In genomic region chr11:69064259-69065133, GRCm38 (mm10) we compare ENCODE assay signal across 8 mouse cellular contexts. TPM values are rescaled to one million over a fixed set of nuclear protein-coding genes. Genes with fewer than 3 reads are reported as not detected.
DNase-seq lines count a peak whose midpoint lies in the region; ATAC-seq and TF ChIP-seq lines count a peak whose summit lies in the region.

No protein-coding gene starts in this region.

- WGBS in embryonic facial prominence, embryonic 12.5 days: 42% methylated on average over 9 of the region's 9 CpGs
- 52% methylated on average over 9 of the region's 9 CpGs for WGBS in hindbrain, postnatal 0 days
- WGBS in neural tube, embryonic 12.5 days: 53% methylated on average over 9 of the region's 9 CpGs

- TF ChIP-seq CTCF in layer of hippocampus, adult 2 months (conservative IDR thresholded peaks at IDR 0.05): no peak
- TF ChIP-seq CTCF in hindbrain, postnatal 0 days (IDR thresholded peaks at IDR 0.05; ENCODE audit: low read depth): no peak

- H3K4me3 ChIP-seq in layer of hippocampus, adult 2 months: peak overlapping the region; percentile 68
- peak overlapping the region; percentile 80 for H3K4me3 ChIP-seq in embryonic facial prominence, embryonic 12.5 days
- H3K4me3 ChIP-seq in hindbrain, postnatal 0 days (ENCODE audit: low read length): peak overlapping the region; percentile 64
- peak overlapping the region; percentile 74 for H3K4me3 ChIP-seq in neural tube, embryonic 12.5 days

- ATAC-seq in embryonic facial prominence, embryonic 12.5 days (ENCODE audit: insufficient number of reproducible peaks, insufficient read depth, low FRiP score, low TSS enrichment): no peak
- ATAC-seq in hindbrain, postnatal 0 days: no peak
- ATAC-seq in neural tube, embryonic 12.5 days (ENCODE audit: low FRiP score, low read depth): no peak

- H3K27ac ChIP-seq in layer of hippocampus, adult 2 months: peak overlapping the region; percentile 69
- peak overlapping the region; percentile 85; the same call in 1 of the 2 replicates for H3K27ac ChIP-seq in embryonic facial prominence, embryonic 12.5 days
- H3K27ac ChIP-seq in hindbrain, postnatal 0 days: no peak overlapping the region
- H3K27ac ChIP-seq in neural tube, embryonic 12.5 days: no peak overlapping the region

- no peaks in the 10 kb centered on the region for H3K9me3 ChIP-seq in embryonic facial prominence, embryonic 12.5 days
- no peaks in the 10 kb centered on the region for H3K9me3 ChIP-seq in hindbrain, postnatal 0 days (ENCODE audit: low read length)
- no peaks in the 10 kb centered on the region for H3K9me3 ChIP-seq in neural tube, embryonic 12.5 days

- H3K4me1 ChIP-seq in embryonic facial prominence, embryonic 12.5 days: peaks cover 27% of the 10 kb centered on the region
- peaks cover 23% of the 10 kb centered on the region for H3K4me1 ChIP-seq in hindbrain, postnatal 0 days (ENCODE audit: insufficient read depth, low read length)
- peaks cover 35% of the 10 kb centered on the region for H3K4me1 ChIP-seq in neural tube, embryonic 12.5 days

- no peaks in the 10 kb centered on the region for H3K27me3 ChIP-seq in embryonic facial prominence, embryonic 12.5 days
- no peaks in the 10 kb centered on the region for H3K27me3 ChIP-seq in hindbrain, postnatal 0 days (ENCODE audit: insufficient read depth, low read length)
- no peaks in the 10 kb centered on the region for H3K27me3 ChIP-seq in neural tube, embryonic 12.5 days (replicated peaks)

- DNase-seq in layer of hippocampus, adult 2 months (ENCODE audit: low spot score in 2 of 2): no peak
- no peak for DNase-seq in layer of hippocampus, postnatal 14 days (ENCODE audit: low spot score in 2 of 2)
- DNase-seq in hindbrain, postnatal 0 days (ENCODE audit: low spot score): no peak
- no peak for DNase-seq in urinary bladder, postnatal 36 days (ENCODE audit: low spot score in 2 of 2)
- no peak for DNase-seq in urinary bladder, postnatal 10 days (ENCODE audit: low spot score)
- DNase-seq in adrenal gland, adult 2 months: no peak

- H3K4me2 ChIP-seq in embryonic facial prominence, embryonic 12.5 days (replicated peaks): peak overlapping the region; percentile 56
- H3K4me2 ChIP-seq in hindbrain, postnatal 0 days (ENCODE audit: low read depth, low read length): peak overlapping the region; percentile 89
- H3K4me2 ChIP-seq in neural tube, embryonic 12.5 days (replicated peaks): peak overlapping the region; percentile 77

- no peaks in the 10 kb centered on the region for H3K36me3 ChIP-seq in embryonic facial prominence, embryonic 12.5 days
- H3K36me3 ChIP-seq in hindbrain, postnatal 0 days (ENCODE audit: insufficient read depth, low read length): no peaks in the 10 kb centered on the region
- no peaks in the 10 kb centered on the region for H3K36me3 ChIP-seq in neural tube, embryonic 12.5 days

- peak overlapping the region; percentile 65 for H3K9ac ChIP-seq in embryonic facial prominence, embryonic 12.5 days
- peak overlapping the region; percentile 63; the same call in 1 of the 2 replicates for H3K9ac ChIP-seq in hindbrain, postnatal 0 days (replicated peaks; ENCODE audit: low read length)
- peak overlapping the region; percentile 57 for H3K9ac ChIP-seq in neural tube, embryonic 12.5 days

RNA-seq across cellular contexts. Expression of gene Borcs6, which starts 5.0 kb away (rescaled TPM):
- total RNA-seq in layer of hippocampus, adult 2 months (2021): 10 to 100 TPM; 26.6 to 30.8 TPM
- 10 to 100 TPM; 25.2 to 26.4 TPM for total RNA-seq in layer of hippocampus, postnatal 14 days (2021)
- 12.3 and 12.6 TPM in 2 replicates for polyA plus RNA-seq in embryonic facial prominence, embryonic 12.5 days (2016; fragmentation: Nextera tagmentation; extraction: Ambion mirVana)
- 25.4 and 40.8 TPM in 2 replicates for total RNA-seq in hindbrain, postnatal 0 days (2014; rRNA removed)
- polyA plus RNA-seq in hindbrain, postnatal 0 days (2015; fragmentation: Nextera tagmentation; extraction: Ambion mirVana): 21.3 and 21.9 TPM in 2 replicates
- 17.9 and 18.9 TPM in 2 replicates for polyA plus RNA-seq in neural tube, embryonic 12.5 days (2016; fragmentation: Nextera tagmentation; extraction: Ambion mirVana)
- 10 to 100 TPM; 21.3 to 26.4 TPM for total RNA-seq in adrenal gland, adult 2 months (2021)
- 38.9 and 41.4 TPM in 2 replicates for polyA plus RNA-seq in adrenal gland, adult 2 months (2012; rRNA removed)

RNA-seq across cellular contexts. Expression of gene Tmem107, which starts 6.1 kb away (rescaled TPM):
- 10 to 100 TPM; 20.3 to 21.6 TPM for total RNA-seq in layer of hippocampus, adult 2 months (2021)
- 10 to 100 TPM; 13.5 to 13.7 TPM for total RNA-seq in layer of hippocampus, postnatal 14 days (2021)
- 36.8 and 43.5 TPM in 2 replicates for polyA plus RNA-seq in embryonic facial prominence, embryonic 12.5 days (2016; fragmentation: Nextera tagmentation; extraction: Ambion mirVana)
- 68.9 and 135 TPM in 2 replicates for total RNA-seq in hindbrain, postnatal 0 days (2014; rRNA removed)
- polyA plus RNA-seq in hindbrain, postnatal 0 days (2015; fragmentation: Nextera tagmentation; extraction: Ambion mirVana): 28.6 and 34.1 TPM in 2 replicates
- 36.1 and 39.8 TPM in 2 replicates for polyA plus RNA-seq in neural tube, embryonic 12.5 days (2016; fragmentation: Nextera tagmentation; extraction: Ambion mirVana)
- total RNA-seq in adrenal gland, adult 2 months (2021): 10 to 100 TPM in 1 of 2 experiments, 1 to 10 TPM in 1; 9.5 to 16.9 TPM
- polyA plus RNA-seq in adrenal gland, adult 2 months (2012; rRNA removed): 46.6 and 49.1 TPM in 2 replicates

RNA-seq across cellular contexts. Expression of gene Aurkb, which starts 19.0 kb away (rescaled TPM):
- under 1 TPM; 0.54 to 0.79 TPM for total RNA-seq in layer of hippocampus, adult 2 months (2021)
- total RNA-seq in layer of hippocampus, postnatal 14 days (2021): 1 to 10 TPM; 2.1 to 2.3 TPM
- polyA plus RNA-seq in embryonic facial prominence, embryonic 12.5 days (2016; fragmentation: Nextera tagmentation; extraction: Ambion mirVana): 148 and 152 TPM in 2 replicates
- total RNA-seq in hindbrain, postnatal 0 days (2014; rRNA removed): 15.9 and 21.6 TPM in 2 replicates
- 24.8 and 26.3 TPM in 2 replicates for polyA plus RNA-seq in hindbrain, postnatal 0 days (2015; fragmentation: Nextera tagmentation; extraction: Ambion mirVana)
- polyA plus RNA-seq in neural tube, embryonic 12.5 days (2016; fragmentation: Nextera tagmentation; extraction: Ambion mirVana): 95.5 and 98.4 TPM in 2 replicates
- total RNA-seq in adrenal gland, adult 2 months (2021): 1 to 10 TPM; 1.7 to 2.8 TPM
- 10.8 and 11.2 TPM in 2 replicates for polyA plus RNA-seq in adrenal gland, adult 2 months (2012; rRNA removed)

RNA-seq across cellular contexts. Expression of gene Vamp2, which starts 23.8 kb away (rescaled TPM):
- 1,000 to 10,000 TPM in 1 of 2 experiments, 100 to 1,000 TPM in 1; 988 to 1,016 TPM for total RNA-seq in layer of hippocampus, adult 2 months (2021)
- total RNA-seq in layer of hippocampus, postnatal 14 days (2021): 1,000 to 10,000 TPM; 1,073 to 1,118 TPM
- 84.3 and 85.0 TPM in 2 replicates for polyA plus RNA-seq in embryonic facial prominence, embryonic 12.5 days (2016; fragmentation: Nextera tagmentation; extraction: Ambion mirVana)
- total RNA-seq in hindbrain, postnatal 0 days (2014; rRNA removed): 146 and 148 TPM in 2 replicates
- polyA plus RNA-seq in hindbrain, postnatal 0 days (2015; fragmentation: Nextera tagmentation; extraction: Ambion mirVana): 417 and 489 TPM in 2 replicates
- polyA plus RNA-seq in neural tube, embryonic 12.5 days (2016; fragmentation: Nextera tagmentation; extraction: Ambion mirVana): 149 and 174 TPM in 2 replicates
- total RNA-seq in adrenal gland, adult 2 months (2021): 100 to 1,000 TPM; 104 to 130 TPM
- 425 and 479 TPM in 2 replicates for polyA plus RNA-seq in adrenal gland, adult 2 months (2012; rRNA removed)

RNA-seq across cellular contexts. Expression of gene Per1, which starts 30.5 kb away (rescaled TPM):
- total RNA-seq in layer of hippocampus, adult 2 months (2021): 10 to 100 TPM; 83.4 to 95.2 TPM
- 10 to 100 TPM; 84.4 to 86.8 TPM for total RNA-seq in layer of hippocampus, postnatal 14 days (2021)
- polyA plus RNA-seq in embryonic facial prominence, embryonic 12.5 days (2016; fragmentation: Nextera tagmentation; extraction: Ambion mirVana): 11.4 and 11.5 TPM in 2 replicates
- total RNA-seq in hindbrain, postnatal 0 days (2014; rRNA removed): 24.4 and 27.1 TPM in 2 replicates
- 11.9 and 15.9 TPM in 2 replicates for polyA plus RNA-seq in hindbrain, postnatal 0 days (2015; fragmentation: Nextera tagmentation; extraction: Ambion mirVana)
- 7.4 and 9.0 TPM in 2 replicates for polyA plus RNA-seq in neural tube, embryonic 12.5 days (2016; fragmentation: Nextera tagmentation; extraction: Ambion mirVana)
- 10 to 100 TPM; 55.0 to 75.9 TPM for total RNA-seq in adrenal gland, adult 2 months (2021)
- 41.3 and 76.1 TPM in 2 replicates for polyA plus RNA-seq in adrenal gland, adult 2 months (2012; rRNA removed)

Comparison
In these comparisons a context has a peak if more than half of its experiments do, and no peak if none do; other contexts are left out.
1. H3K27ac ChIP-seq: peak in layer of hippocampus, adult 2 months (single experiment) and embryonic facial prominence, embryonic 12.5 days (single experiment); none in hindbrain, postnatal 0 days (single experiment) and neural tube, embryonic 12.5 days (single experiment).
2. Peak in every context shown above with its lines, with median percentiles within 50 percentile points of each other: H3K4me3 ChIP-seq, H3K4me2 ChIP-seq and H3K9ac ChIP-seq.